Mouse (Mus musculus) adrenal gland, adult 8-10 months (tissue): Measurements from ENCODE around the gene Hspb6. TPM values are rescaled to one million over a fixed set of nuclear protein-coding genes. Genes with fewer than 3 reads are reported as not detected.

Source experiments
- DNase-seq: peaks from one replicate; pipeline ENCODE4 v3.0.0; 2022
- total RNA-seq, 4 experiments: library from RNA; stranded (reverse); gene quantifications; 2 replicates each; pipeline ENCODE4 v1.2.4; 2022

The Hspb6 gene
- total RNA-seq: 10 to 100 TPM; 23.5 to 56.3 (median 32.4) TPM

- DNase-seq: peak; percentile 97
These were observed at the start of gene Hspb6, which contains the start of gene Proser3 for GRCm38 (mm10) chr7:30552102-30553020. TSS of gene Hspb6 (plus strand) at chr7:30552178. TSS of gene Proser3 (minus strand) at chr7:30552299.

GRCm38 (mm10) chr7:30508061-30508460 lies 43.9 kb upstream of the Hspb6 start:
- no peak for DNase-seq

GRCm38 (mm10) chr7:30515003-30515760 lies 36.8 kb upstream of the Hspb6 start:
- DNase-seq: no peak

- no peak for DNase-seq
These were observed 33.7 kb upstream of the Hspb6 start for GRCm38 (mm10) chr7:30518325-30518724.

GRCm38 (mm10) chr7:30520396-30520795 lies 31.6 kb upstream of the Hspb6 start:
- no peak for DNase-seq

- no peak for DNase-seq
These were observed 31.1 kb upstream of the Hspb6 start for GRCm38 (mm10) chr7:30520856-30521255.

- DNase-seq: no peak
These were observed 29.1 kb upstream of the Hspb6 start for GRCm38 (mm10) chr7:30522871-30523270.

- DNase-seq: no peak
These were observed 27.5 kb upstream of the Hspb6 start for GRCm38 (mm10) chr7:30524487-30524886.

GRCm38 (mm10) chr7:30525954-30526353 lies 26.0 kb upstream of the Hspb6 start:
- DNase-seq: no peak

- DNase-seq: no peak
These were observed 25.6 kb upstream of the Hspb6 start for GRCm38 (mm10) chr7:30526399-30526798.

- DNase-seq: no peak
These were observed 25.0 kb upstream of the Hspb6 start for GRCm38 (mm10) chr7:30526981-30527380.

GRCm38 (mm10) chr7:30531291-30531815 lies 20.6 kb upstream of the Hspb6 start:
- no peak for DNase-seq

- DNase-seq: no peak
These were observed 19.0 kb upstream of the Hspb6 start for GRCm38 (mm10) chr7:30532931-30533330.

- DNase-seq: peak; percentile 14
These were observed 17.9 kb upstream of the Hspb6 start for GRCm38 (mm10) chr7:30533941-30534632.

- DNase-seq: peak; percentile 94
These were observed 17.1 kb upstream of the Hspb6 start, which contains the start of gene Arhgap33 for GRCm38 (mm10) chr7:30534633-30535577. TSS of gene Arhgap33 (minus strand) at chr7:30535060.

- no peak for DNase-seq
These were observed 11.4 kb upstream of the Hspb6 start for GRCm38 (mm10) chr7:30540572-30540971.

GRCm38 (mm10) chr7:30544327-30544726 lies 7.7 kb upstream of the Hspb6 start:
- no peak for DNase-seq

- DNase-seq: no peak
These were observed 2.1 kb upstream of the Hspb6 start for GRCm38 (mm10) chr7:30549880-30550279.

- no peak for DNase-seq
These were observed 1.4 kb upstream of the Hspb6 start for GRCm38 (mm10) chr7:30550603-30551002.

GRCm38 (mm10) chr7:30551445-30552101 lies 405 bp upstream of the Hspb6 start:
- DNase-seq: no peak
